Mouse (Mus musculus): ENCODE measurements around the gene Gm36079.
"Not testable (repeated sequence)": the region's sequence is repeated elsewhere in the genome, so short reads cannot be mapped to it uniquely, and the experiment has no call there.

The Gm36079 gene

GRCm38 (mm10) chr13:120026911-120027310 lies at the start of gene Gm36079:
Gene Gm36079, minus strand, starts transcription at chr13:120027011.
- not testable (repeated sequence) for DNase-seq

GRCm38 (mm10) chr13:120070878-120071277 lies 44.1 kb upstream of the Gm36079 start:
- DNase-seq: not testable (repeated sequence)

GRCm38 (mm10) chr13:120070012-120070598 lies 43.3 kb upstream of the Gm36079 start:
- not testable (repeated sequence) for DNase-seq

- DNase-seq: not testable (repeated sequence)
These were observed 36.8 kb upstream of the Gm36079 start for GRCm38 (mm10) chr13:120063439-120064089.

- DNase-seq: not testable (repeated sequence)
These were observed 36.1 kb upstream of the Gm36079 start for GRCm38 (mm10) chr13:120062903-120063302.

- DNase-seq: not testable (repeated sequence)
These were observed 25.3 kb upstream of the Gm36079 start, which contains the start of gene Gm21188 for GRCm38 (mm10) chr13:120052085-120052484. Gene Gm21188, minus strand, starts transcription at chr13:120052194.

GRCm38 (mm10) chr13:120048608-120049007 lies 21.8 kb upstream of the Gm36079 start:
- DNase-seq: not testable (repeated sequence)

GRCm38 (mm10) chr13:120048186-120048585 lies 21.4 kb upstream of the Gm36079 start:
- DNase-seq: not testable (repeated sequence)

- DNase-seq: not testable (repeated sequence)
These were observed 19.8 kb upstream of the Gm36079 start for GRCm38 (mm10) chr13:120046422-120047209.

- peak; percentile 39 for DNase-seq
These were observed 14.3 kb upstream of the Gm36079 start for GRCm38 (mm10) chr13:120041145-120041544.

GRCm38 (mm10) chr13:120037881-120038280 lies 11.1 kb upstream of the Gm36079 start:
- not testable (repeated sequence) for DNase-seq

- peak in 1 of 2 experiments; percentile 26 for DNase-seq
These were observed 9.8 kb upstream of the Gm36079 start for GRCm38 (mm10) chr13:120036577-120037115.

- peak in 1 of 2 experiments; percentile 21 for DNase-seq
These were observed 8.3 kb upstream of the Gm36079 start for GRCm38 (mm10) chr13:120035151-120035550.

- DNase-seq: not testable (repeated sequence)
These were observed 7.8 kb upstream of the Gm36079 start for GRCm38 (mm10) chr13:120034637-120035036.

GRCm38 (mm10) chr13:120033516-120034190 lies 6.8 kb upstream of the Gm36079 start:
- DNase-seq: peak; percentile 23 to 33

GRCm38 (mm10) chr13:120031676-120032075 lies 4.9 kb upstream of the Gm36079 start:
- peak in 1 of 2 experiments; percentile 22 for DNase-seq

- DNase-seq: not testable (repeated sequence)
These were observed 557 bp upstream of the Gm36079 start for GRCm38 (mm10) chr13:120027368-120027767.

- peak in 1 of 2 experiments; percentile 26 for DNase-seq
These were observed 438 bp downstream of the Gm36079 start for GRCm38 (mm10) chr13:120026373-120026772.

GRCm38 (mm10) chr13:120025576-120025975 lies 1.2 kb downstream of the Gm36079 start:
- peak in 1 of 2 experiments; percentile 19 for DNase-seq

- not testable (repeated sequence) for DNase-seq
These were observed 1.8 kb downstream of the Gm36079 start for GRCm38 (mm10) chr13:120025004-120025403.

GRCm38 (mm10) chr13:120024581-120024980 lies 2.2 kb downstream of the Gm36079 start:
- not testable (repeated sequence) for DNase-seq

GRCm38 (mm10) chr13:120021477-120021876 lies 5.3 kb downstream of the Gm36079 start:
- peak; percentile 4 to 16 for DNase-seq
